ENCODE assay signal across 12 mouse cellular contexts in the genomic region with DNA sequence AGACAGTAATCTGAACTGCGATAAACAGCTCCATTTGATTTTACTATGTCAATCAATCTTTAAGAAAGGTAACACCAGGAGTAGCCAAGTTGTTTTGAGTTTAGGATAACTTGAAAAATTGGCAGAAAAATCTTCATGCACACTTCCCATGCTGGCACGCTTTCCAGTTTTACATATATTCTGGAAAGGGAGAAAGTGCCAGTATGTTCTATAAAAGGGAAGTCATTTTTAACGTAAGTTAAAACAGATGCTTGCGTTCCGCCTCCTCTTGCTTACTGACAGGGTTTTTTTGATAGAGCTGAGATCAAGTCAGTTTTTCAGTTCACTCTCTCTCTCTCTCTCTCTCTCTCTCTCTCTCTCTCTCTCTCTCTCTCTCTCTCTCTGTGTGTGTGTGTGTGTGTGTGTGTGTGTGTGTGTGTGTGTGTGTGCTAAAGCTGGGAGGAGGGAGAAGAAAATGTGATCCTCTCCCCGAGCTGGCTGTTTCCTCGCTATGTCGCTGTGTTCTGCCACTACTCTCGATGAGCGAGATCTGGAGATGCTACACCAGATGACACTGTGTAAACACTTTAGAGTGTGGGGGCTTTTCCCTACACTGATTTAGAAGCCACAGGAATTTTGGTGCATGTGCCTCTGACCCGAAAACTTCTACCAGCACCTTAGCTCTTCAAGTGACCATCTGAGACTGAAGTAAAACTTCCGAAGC.
DNase-seq lines count a peak whose midpoint lies in the region; ATAC-seq and TF ChIP-seq lines count a peak whose summit lies in the region.
"Had no signal": no experiment of that assay in that cellular context is flagged by ENCODE, and none has a peak within 500 bp of the region (broad histone marks: within the 10 kb centered on the region; RNA-seq: fewer than 3 reads in every experiment).

No protein-coding gene starts in this region.

- no peak for TF ChIP-seq POLR2A in limb, embryonic 14.5 days (IDR thresholded peaks at IDR 0.05; ENCODE audit: borderline replicate concordance, extremely low read depth, insufficient read depth, insufficient read length)

- no peak overlapping the region for H3K9ac ChIP-seq in heart, embryonic 15.5 days
- H3K9ac ChIP-seq in embryonic facial prominence, embryonic 11.5 days (replicated peaks; ENCODE audit: low read length) = no peak overlapping the region
- H3K9ac ChIP-seq in limb, embryonic 14.5 days (ENCODE audit: low read depth, low read length, severe bottlenecking) = 0 out of 2 replicates have a peak overlapping the region, but pooled peaks have one; percentile 38
- H3K9ac ChIP-seq: liver, embryonic 14.5 days; midbrain, embryonic 15.5 days had no signal

- H3K4me1 ChIP-seq in heart, embryonic 15.5 days (replicated peaks) = peaks cover 2% of the 10 kb centered on the region; the same call in 1 of the 2 replicates
- H3K4me1 ChIP-seq in embryonic facial prominence, embryonic 11.5 days (ENCODE audit: control insufficient read depth, insufficient read depth, low read length) = no peaks in the 10 kb centered on the region
- peaks cover 16% of the 10 kb centered on the region; the same call in 1 of the 2 replicates for H3K4me1 ChIP-seq in limb, embryonic 14.5 days (ENCODE audit: control insufficient read depth, insufficient read depth, low read length)
- H3K4me1 ChIP-seq: midbrain, embryonic 15.5 days had no signal

- H3K9me3 ChIP-seq in heart, embryonic 15.5 days (replicated peaks) = no peaks in the 10 kb centered on the region
- H3K9me3 ChIP-seq in embryonic facial prominence, embryonic 11.5 days (replicated peaks; ENCODE audit: control insufficient read depth, low read length) = no peaks in the 10 kb centered on the region
- H3K9me3 ChIP-seq in limb, embryonic 14.5 days (ENCODE audit: control insufficient read depth, low read length) = no peaks in the 10 kb centered on the region
- H3K9me3 ChIP-seq: midbrain, embryonic 15.5 days had no signal

- H3K27me3 ChIP-seq in heart, embryonic 15.5 days = no peaks in the 10 kb centered on the region
- H3K27me3 ChIP-seq in embryonic facial prominence, embryonic 11.5 days (ENCODE audit: control insufficient read depth, insufficient read depth, low read length) = no peaks in the 10 kb centered on the region
- no peaks in the 10 kb centered on the region for H3K27me3 ChIP-seq in limb, embryonic 14.5 days (ENCODE audit: control insufficient read depth, insufficient read depth, low read length)
- H3K27me3 ChIP-seq: midbrain, embryonic 15.5 days had no signal

- intact Hi-C loops in heart, postnatal 10 days (cut with DNase I) = no loop called here

- H3K27ac ChIP-seq in heart, embryonic 15.5 days = no peak overlapping the region
- H3K27ac ChIP-seq in embryonic facial prominence, embryonic 11.5 days (replicated peaks; ENCODE audit: low read depth, low read length) = no peak overlapping the region
- peak overlapping the region; percentile 56; the same call in 1 of the 2 replicates for H3K27ac ChIP-seq in limb, embryonic 14.5 days (replicated peaks; ENCODE audit: low read depth, low read length)
- H3K27ac ChIP-seq: liver, embryonic 14.5 days; midbrain, embryonic 15.5 days had no signal

- H3K4me3 ChIP-seq in heart, embryonic 15.5 days = peak overlapping the region; percentile 10; the same call in 1 of the 2 replicates
- no peak overlapping the region for H3K4me3 ChIP-seq in embryonic facial prominence, embryonic 11.5 days (ENCODE audit: low read depth, low read length)
- peak overlapping the region; percentile 26 for H3K4me3 ChIP-seq in limb, embryonic 14.5 days (replicated peaks; ENCODE audit: low read length)
- H3K4me3 ChIP-seq: midbrain, embryonic 15.5 days had no signal

- no peak for ATAC-seq in heart, embryonic 15.5 days (replicated peaks; ENCODE audit: insufficient number of reproducible peaks, insufficient read depth, low FRiP score, low read depth)
- ATAC-seq in embryonic facial prominence, embryonic 11.5 days (replicated peaks; ENCODE audit: insufficient number of reproducible peaks, low FRiP score, low TSS enrichment, low read depth) = no peak
- peak; percentile 78 for ATAC-seq in limb, embryonic 14.5 days (ENCODE audit: low FRiP score, low read depth)
- ATAC-seq: midbrain, embryonic 15.5 days had no signal

- WGBS in heart, embryonic 15.5 days = 37% methylated on average over 12 of the region's 12 CpGs
- 42% methylated on average over 12 of the region's 12 CpGs for WGBS in embryonic facial prominence, embryonic 11.5 days
- WGBS in limb, embryonic 14.5 days = 17% methylated on average over 12 of the region's 12 CpGs

- DNase-seq in heart, postnatal 10 days = no peak
- peak; percentile 76 for DNase-seq in NIH3T3 (ENCODE audit: low read depth)
- DNase-seq in embryonic facial prominence, embryonic 11.5 days (ENCODE audit: low spot score) = peak; percentile 70
- DNase-seq in limb, embryonic 14.5 days (ENCODE audit: low spot score) = peak; percentile 87
- no peak for DNase-seq in spleen, postnatal 14 days (ENCODE audit: low spot score in 2 of 2)
- DNase-seq in spleen, postnatal 4 days (ENCODE audit: low spot score in 2 of 2) = no peak
- DNase-seq in ovary, postnatal 10 days (ENCODE audit: low spot score) = no peak
- DNase-seq: cerebellum, postnatal 36 days; kidney, postnatal 14 days had no signal

- peak overlapping the region; percentile 42 for H3K4me2 ChIP-seq in heart, embryonic 15.5 days
- H3K4me2 ChIP-seq in embryonic facial prominence, embryonic 11.5 days (ENCODE audit: low read depth, low read length) = no peak overlapping the region
- H3K4me2 ChIP-seq in limb, embryonic 14.5 days (replicated peaks; ENCODE audit: low read depth, low read length, severe bottlenecking) = peak overlapping the region; percentile 51
- H3K4me2 ChIP-seq: midbrain, embryonic 15.5 days had no signal

- no peaks in the 10 kb centered on the region for H3K36me3 ChIP-seq in heart, embryonic 15.5 days
- no peaks in the 10 kb centered on the region for H3K36me3 ChIP-seq in embryonic facial prominence, embryonic 11.5 days (replicated peaks; ENCODE audit: control insufficient read depth, insufficient read depth, low read depth, low read length)
- no peaks in the 10 kb centered on the region for H3K36me3 ChIP-seq in limb, embryonic 14.5 days (ENCODE audit: control insufficient read depth, insufficient read depth, low read length)
- H3K36me3 ChIP-seq: midbrain, embryonic 15.5 days had no signal

Comparison
In these comparisons a context has a peak if more than half of its experiments do, and no peak if none do; other contexts are left out.
1. DNase-seq: peak in NIH3T3 (single experiment), embryonic facial prominence, embryonic 11.5 days (single experiment) and limb, embryonic 14.5 days (single experiment); none in heart, postnatal 10 days (0 of 2), spleen, postnatal 14 days (0 of 2), spleen, postnatal 4 days (0 of 2) and ovary, postnatal 10 days (single experiment).